Mouse (Mus musculus) gastrocnemius, postnatal 4 days (tissue): ENCODE data around the gene Nmt2. TPM values are rescaled to one million over a fixed set of nuclear protein-coding genes. Genes with fewer than 3 reads are reported as not detected.

ENCODE experiments used
- DNase-seq, 2 experiments: peaks; one replicate each; pipeline ENCODE4 v3.0.0; 2021 to 2022; ENCODE audit warnings: low spot score in 2 of 2, mixed read lengths in 2 of 2
- total RNA-seq, 2 experiments: library from RNA; stranded (reverse); gene quantifications; 2 replicates each; pipeline ENCODE4 v1.2.3; 2021

Nmt2 gene
- total RNA-seq, 2 experiments from 2014 or later: 15.4 to 16.7 TPM

DNA sequence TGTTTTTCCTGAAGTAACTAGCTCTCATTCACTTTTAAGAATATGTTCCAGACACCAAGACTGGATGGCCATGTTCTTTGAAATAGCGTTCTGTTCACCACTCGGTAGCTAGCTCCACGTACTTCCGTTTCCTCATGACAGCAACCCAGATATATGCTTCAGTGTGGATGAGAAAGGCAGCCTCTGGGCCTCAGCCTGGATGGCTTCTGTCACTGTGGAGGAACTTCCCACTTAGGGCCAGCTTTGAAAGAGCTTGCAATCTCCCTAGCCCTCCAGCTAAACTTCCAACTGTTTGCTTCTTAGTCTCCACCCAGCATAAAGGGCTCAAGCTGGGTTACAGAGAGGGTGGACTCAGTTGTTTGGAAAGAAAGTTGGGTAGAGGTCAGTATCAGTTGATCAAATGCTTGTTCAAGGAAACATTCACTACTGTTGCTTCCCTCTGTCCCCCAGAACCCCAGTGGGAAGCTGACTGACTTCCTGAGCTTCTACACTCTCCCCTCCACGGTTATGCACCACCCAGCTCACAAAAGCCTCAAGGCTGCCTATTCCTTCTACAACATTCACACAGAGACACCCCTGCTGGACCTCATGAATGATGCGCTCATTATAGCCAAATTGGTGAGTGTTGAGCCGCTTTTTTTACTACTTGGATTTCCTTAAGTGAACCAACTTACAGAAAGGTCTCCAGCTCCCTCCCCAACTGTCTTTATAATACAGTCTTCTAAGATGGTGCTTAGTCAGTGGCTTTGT is 40.5 kb downstream of the Nmt2 start:
- no peak for DNase-seq

DNA sequence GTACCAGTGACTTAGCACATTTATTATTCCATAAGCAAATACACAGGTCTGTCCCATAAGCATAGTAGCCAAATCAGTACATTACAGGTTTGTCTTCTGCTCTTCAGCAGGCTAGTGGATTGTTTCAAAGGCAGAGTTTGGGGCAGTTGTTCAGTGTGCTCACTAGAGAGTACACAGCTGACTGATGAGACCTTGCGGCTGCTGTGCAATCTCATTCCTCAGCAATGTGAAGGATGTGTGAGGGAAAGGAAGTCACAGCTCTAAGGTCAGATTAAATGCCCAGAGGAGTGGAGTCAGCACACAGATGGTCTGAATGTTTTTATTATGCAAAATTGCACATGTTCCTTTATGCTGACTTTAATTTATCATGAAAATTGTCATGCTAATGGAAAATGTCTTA is 42.5 kb downstream of the Nmt2 start:
- DNase-seq: no peak

DNA sequence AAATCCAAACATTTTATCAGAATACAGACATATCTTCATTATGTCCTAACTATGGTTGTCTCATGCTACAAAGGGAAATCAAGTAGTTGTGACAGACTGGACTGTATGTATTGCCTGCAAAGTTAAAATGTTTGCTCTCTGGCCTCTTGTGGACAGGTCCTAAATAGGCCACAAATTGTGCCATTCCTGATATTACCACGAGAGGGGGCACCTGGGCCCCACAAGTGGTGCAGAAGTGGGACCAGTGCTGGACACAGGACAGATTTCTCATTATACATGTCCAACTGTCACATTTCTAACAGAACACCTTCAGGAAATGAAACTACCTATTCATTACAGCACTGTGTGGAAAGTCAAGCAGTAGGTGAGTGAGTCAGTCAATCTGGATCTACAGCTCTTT is 43.3 kb downstream of the Nmt2 start:
- peak; percentile 37 to 57 for DNase-seq

DNA sequence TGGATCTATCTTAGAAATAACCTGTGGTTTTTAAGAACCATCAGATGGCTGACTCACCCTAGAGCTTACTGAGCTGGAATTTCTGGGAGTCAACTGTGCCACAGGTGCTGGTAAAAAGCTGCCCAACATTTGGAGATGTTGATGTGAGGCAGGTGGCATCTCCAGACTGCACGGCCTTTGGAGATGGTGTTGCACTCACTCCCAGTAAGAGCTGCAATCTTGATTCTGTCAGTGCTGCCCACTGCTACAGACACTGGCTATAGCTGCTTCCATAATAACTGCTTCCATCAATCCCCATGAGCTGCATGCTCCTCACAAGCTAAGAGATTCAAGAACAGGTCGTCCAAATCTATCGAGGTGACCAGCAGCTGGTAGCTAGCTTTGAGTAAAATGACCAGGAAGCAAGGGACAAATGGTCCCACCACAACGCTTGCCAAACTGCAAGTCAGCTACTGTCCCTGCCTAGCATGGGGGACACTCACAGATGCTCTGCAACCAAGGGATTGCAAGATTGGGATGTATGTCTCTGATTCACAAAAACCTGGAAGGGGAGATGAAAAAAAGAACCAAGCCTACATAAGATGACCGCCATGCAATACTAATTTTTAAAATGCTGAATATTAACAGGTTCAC is 47.2 kb downstream of the Nmt2 start:
- DNase-seq: no peak

DNA sequence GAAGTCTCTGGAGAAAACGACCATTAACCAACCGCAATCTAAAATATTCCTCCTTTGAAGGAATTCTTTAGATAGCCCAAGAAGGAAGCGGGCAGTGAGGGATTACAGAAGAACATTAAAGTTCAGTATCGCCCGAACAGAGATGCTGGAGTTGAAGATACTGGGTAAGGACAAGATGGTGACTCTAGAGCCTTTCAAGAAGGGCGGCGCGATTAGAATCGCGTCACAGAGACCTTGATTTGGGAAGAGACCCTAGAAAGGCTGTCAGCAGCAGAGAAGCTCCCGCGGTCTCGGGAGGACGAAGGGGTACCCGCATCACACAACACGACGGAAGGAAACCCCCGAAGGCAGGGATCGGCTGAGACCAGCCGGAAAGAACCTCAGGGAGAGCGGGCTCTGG is 48.0 kb downstream of the Nmt2 start:
- no peak for DNase-seq

DNA sequence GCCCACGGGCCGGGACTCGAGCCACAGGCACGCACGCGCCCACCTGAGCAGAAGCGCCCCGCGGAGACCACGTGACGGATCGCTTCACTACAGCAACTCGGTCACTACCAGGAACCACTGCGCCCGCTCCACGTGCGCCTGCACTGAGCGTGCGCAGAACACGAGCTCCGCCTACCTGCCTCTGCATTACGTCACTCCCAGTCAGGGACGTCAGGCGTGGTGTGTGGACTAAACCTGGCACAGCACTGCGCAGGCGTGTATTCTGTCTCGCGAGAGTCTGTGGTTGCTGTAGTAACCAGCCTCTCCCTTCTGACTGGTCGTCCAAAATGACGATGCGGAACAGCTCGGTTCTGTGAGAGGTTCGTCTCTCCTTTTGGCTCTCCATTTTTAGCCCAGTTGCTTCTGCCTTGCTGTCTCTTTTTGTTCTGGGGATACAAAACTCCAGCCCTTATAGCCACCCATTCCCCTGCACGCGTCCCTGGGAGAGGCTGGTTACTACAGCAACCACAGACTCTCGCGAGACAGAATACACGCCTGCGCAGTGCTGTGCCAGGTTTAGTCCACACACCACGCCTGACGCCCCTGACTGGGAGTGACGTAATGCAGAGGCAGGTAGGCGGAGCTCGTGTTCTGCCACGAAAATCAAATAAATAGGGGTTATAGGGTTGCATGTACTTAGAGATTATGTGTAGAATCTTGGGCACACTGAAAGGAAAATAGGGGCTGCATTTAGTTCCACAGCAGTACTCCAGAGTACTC is 48.7 kb downstream of the Nmt2 start, which contains the start of gene Rpp38:
Rpp38 (minus strand) TSS at position 160 of the 759 bp plus-strand sequence.
- peak; percentile 80 to 92 for DNase-seq

DNA sequence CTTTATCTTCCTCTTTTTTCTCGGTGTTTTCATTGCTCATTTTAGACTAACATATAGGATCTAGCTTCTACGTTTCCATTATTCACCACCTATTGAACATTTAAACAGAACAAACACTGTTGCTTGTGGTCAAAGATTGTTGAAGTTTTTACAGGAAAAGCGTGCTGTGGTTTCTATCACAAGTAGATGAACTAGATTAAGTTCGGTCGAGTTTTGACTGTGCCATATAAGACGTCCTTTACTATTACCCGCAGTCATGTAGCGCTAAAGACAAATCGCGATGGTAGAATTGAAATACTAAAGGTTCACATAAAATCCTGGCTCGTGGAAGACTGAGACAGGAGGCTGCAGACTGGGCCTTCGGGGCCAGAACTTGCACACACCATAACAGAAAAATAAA is 49.7 kb downstream of the Nmt2 start:
- no peak for DNase-seq

DNA sequence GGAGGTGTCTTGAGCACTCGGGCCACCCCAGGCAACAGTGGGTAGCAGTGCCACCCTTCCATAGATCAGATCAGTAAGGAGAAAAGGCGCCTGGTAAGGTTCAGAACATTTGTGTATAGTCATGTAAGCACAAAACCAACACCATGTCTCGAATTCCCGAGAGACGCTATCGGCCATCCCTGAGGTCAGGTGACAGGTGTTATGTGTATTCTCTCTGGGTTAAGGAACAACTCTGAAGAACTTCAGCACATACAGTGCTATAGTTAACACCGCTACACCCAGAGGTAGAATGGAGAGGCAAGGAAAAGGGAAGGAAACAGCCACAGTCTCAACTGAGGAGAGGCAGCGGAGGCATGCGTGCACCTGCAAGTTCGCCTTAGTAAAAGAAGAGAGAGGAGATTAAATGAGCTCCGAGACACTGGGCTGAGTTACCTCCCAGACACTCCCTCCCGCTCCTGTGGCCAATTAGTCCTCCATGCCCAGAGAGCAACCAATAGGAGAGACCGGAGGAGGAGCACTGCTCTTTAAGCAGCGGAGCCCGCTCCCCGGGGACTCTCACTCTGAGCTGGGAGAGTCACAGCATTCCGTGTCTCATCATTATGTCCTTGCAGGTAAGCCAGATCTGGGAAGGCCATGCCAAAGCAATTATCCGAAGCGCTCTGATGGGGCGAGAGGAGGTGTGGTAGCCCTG is 51.7 kb downstream of the Nmt2 start, which contains the start of gene Acbd7:
Acbd7 (plus strand) TSS at position 558 of the 691 bp plus-strand sequence.
- peak in 1 of 2 experiments; percentile 11 for DNase-seq

DNA sequence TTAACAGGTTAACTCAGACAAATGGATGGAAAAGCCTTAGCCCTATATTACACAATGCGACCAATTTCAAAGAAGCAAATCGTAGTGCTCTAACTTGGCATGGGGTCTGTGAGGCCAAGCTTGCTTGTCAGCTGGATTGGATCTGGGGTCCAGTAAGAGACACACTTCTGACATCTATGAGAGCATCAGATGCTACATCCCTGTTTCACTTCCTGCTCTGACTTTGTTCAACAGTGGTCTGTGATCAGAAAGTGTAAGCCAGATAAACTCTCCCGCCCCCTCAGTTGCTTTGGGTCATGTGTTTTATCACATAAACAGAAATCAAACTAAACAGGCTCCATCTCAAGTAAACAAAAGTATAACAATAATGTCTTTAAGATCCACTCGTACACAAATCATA is 64.4 kb downstream of the Nmt2 start:
- no peak for DNase-seq

DNA sequence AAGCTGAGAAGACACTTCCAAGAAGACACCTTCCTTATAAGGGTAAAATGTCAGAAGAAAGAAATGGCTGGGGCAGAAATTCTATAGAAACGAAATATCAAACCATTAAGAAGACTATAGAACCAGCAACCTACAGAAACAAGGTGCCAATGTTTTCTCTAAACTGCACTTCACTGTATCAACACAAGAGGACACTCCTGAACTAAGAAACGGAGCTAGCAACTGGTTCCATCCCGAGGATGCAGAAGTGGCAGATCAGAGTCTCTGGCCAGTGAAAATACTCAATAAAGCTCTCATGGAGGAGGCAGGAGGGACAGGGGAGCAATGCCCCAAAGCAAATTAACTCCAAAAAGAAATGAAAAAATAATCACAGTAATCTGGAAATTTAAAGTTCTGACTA is 64.9 kb downstream of the Nmt2 start:
- DNase-seq: no peak

DNA sequence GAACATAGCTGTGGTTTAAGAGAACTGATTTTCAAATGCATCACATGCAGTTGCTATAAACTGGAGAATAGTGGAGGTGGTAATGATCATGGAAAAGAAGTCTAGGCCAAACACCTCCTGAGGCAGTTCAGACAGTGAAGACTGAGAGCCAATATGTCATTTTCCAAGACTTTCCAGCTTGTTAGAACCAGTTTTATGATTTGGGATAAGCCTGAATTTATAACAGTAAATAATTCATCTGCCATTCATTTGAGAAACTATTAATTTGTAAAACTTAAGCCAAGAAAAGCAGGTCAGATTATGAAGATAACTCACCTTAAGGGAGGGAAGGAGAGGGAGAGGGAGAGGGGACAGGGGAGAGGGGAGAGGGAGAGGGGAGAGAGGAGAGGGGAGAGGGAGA is 69.1 kb downstream of the Nmt2 start:
- DNase-seq: no peak

DNA sequence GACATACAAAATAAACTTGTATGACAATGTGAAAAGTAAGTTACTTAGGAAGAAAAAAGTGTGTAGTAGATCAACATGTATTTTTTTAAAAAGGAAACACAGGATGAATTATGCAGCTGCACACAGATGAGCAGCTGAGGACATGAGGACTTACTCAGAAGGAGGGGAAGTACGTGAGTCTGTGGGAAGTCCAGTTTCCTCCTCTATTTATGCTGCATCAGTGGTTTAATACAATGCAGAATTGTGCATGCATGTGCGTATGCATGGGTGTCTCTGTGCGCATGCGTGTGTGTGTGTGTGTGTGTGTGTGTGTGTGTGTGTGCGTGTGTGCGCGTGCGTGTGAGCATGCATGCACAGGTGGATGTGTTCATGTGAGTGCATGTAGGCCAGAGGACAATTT is 71.8 kb downstream of the Nmt2 start:
- DNase-seq: no peak

DNA sequence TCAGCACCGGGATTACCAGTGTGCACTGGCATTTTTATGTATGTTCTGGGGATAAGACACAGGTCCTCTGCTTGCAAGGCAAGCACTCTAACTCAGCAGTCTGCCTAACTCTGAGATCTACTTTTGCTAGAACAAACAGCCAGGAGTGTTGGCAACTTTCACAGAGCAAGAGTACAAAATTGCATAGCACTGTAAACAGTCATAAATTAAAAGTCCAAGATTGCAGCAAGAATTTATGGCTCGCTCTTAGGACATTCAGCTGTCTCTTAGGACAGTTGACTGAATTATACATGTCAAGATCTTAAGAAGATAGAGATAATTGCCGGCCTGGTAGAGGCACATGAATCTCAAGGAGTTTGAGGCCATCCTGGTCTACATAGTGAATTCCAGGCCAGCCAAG is 72.3 kb downstream of the Nmt2 start:
- no peak for DNase-seq

DNA sequence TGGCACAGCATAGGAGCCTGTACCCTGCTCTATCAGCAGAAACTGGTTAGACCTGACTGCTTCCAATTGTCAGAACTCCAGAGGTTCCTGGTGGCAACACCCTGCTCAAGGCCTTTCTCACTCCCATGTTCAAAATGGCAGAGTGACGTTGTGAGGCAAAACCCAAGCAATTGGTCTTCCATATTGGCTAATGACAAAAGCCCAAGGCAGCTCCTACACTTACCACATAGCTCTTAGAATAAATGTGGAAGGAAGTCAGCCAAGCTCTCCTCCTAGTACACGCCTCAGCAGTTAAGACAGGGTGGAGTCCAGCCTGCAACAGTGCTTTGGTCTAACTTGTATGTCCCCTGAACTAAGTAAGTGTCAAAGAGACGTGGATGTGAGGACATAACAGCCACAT is 73.9 kb downstream of the Nmt2 start:
- DNase-seq: no peak

DNA sequence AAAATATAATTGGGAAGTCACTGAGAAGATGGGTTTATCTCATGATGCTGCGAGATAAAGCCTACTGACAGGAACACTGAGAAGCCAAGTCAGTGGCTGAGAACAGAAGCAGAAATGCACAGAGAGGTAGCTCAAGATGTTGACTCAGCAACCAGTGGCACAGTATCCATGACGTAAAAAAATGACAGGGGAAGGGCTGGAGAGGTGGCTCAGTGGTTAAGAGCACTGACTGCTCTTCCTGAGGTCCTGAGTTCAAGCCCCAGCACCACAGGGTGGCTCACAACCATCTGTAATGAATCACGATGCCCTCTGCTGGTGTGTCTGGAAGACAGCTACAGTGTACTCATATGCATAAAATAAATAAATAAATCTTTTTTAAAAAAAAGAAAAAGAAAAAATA is 77.1 kb downstream of the Nmt2 start:
- no peak for DNase-seq

DNA sequence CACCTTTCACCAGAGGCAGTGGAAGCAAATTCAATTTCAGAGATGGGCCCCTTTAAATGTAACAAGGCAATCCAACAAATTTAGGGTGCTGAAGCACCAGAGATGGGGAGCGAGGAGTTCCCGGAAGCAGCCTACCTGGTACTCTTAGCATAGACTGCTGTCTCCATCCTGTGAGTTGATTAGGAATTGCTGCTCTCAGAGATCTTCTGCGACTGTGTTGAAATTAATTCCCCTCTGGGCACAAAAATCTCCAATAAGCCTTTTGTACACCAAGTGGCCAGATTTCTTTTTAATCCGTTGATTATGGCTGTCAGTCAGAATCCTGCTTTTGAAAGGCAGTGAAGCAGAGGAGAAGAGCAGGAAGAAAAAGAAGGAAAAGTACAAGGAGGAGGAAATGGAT is 81.1 kb downstream of the Nmt2 start:
- DNase-seq: no peak

Other genes starting within 250 kb of the Nmt2 start
- gene Fam171a1, start 170.0 kb upstream of the Nmt2 start, total RNA-seq: 10 to 100 TPM; 22.6 to 24.7 TPM
- gene Rpp38, start 48.4 kb downstream of the Nmt2 start, total RNA-seq: 1 to 10 TPM; 6.5 to 9.8 TPM
- gene Acbd7, start 52.0 kb downstream of the Nmt2 start, total RNA-seq: under 1 TPM; 0.57 to 0.59 TPM
- not detected for gene Olah, start 113.0 kb downstream of the Nmt2 start, total RNA-seq
- not detected for gene Meig1, start 138.4 kb downstream of the Nmt2 start, total RNA-seq
- gene Dclre1c, start 139.9 kb downstream of the Nmt2 start, total RNA-seq: 1 to 10 TPM; 4.5 to 6.1 TPM
- gene Suv39h2, start 190.8 kb downstream of the Nmt2 start, total RNA-seq: 1 to 10 TPM; 2.1 to 2.3 TPM
- gene Gm45902, start 228.6 kb downstream of the Nmt2 start, total RNA-seq: 1 to 10 TPM; 3.1 to 4.0 TPM
- 10 to 100 TPM; 30.3 to 37.1 TPM for gene Hspa14, start 228.6 kb downstream of the Nmt2 start, total RNA-seq
- gene Cdnf, start 228.8 kb downstream of the Nmt2 start, total RNA-seq: 1 to 10 TPM; 4.8 to 7.8 TPM